Mouse (Mus musculus) brain, embryonic 14.5 days (tissue): ENCODE results near the gene Etfb. TPM values are rescaled to one million over a fixed set of nuclear protein-coding genes. Genes with fewer than 3 reads are reported as not detected.

Experiments used
- DNase-seq: peaks from one replicate; pipeline ENCODE4 v3.0.0-alpha.2; 2011; ENCODE audit warnings: low read depth
- CTCF ChIP-seq: fragments of 200-500 bp; IDR thresholded peaks from 2 replicates; pipeline ENCODE4 v1.5.1; 2012; ENCODE audit warnings: inconsistent platforms, mild to moderate bottlenecking, moderate library complexity, borderline replicate concordance; ENCODE audit not compliant: insufficient read depth, insufficient read length; ENCODE audit errors: extremely low read depth
- POLR2A ChIP-seq: fragments of 200-500 bp; IDR thresholded peaks from 2 replicates; pipeline ENCODE4 v1.6.1; 2012; ENCODE audit warnings: mild to moderate bottlenecking, inconsistent platforms, borderline replicate concordance; ENCODE audit not compliant: poor library complexity, insufficient read depth, insufficient read length, severe bottlenecking; ENCODE audit errors: extremely low read depth
- polyA plus RNA-seq: library from polyadenylated mRNA; depleted of rRNA; stranded (reverse); fragments of >200 nt; gene quantifications from 2 replicates; pipeline ENCODE4 v1.2.3, GENCODE M21; 2012

The Etfb gene
- polyA plus RNA-seq, 1 experiment, result 71.0 TPM

GRCm38 (mm10) chr7:43432891-43433290 lies 11.0 kb upstream of the Etfb start:
- no peak for DNase-seq
- TF ChIP-seq CTCF (no peak), POLR2A (no peak)

- TF ChIP-seq CTCF (no peak), POLR2A (no peak)
- no peak for DNase-seq
Observed at GRCm38 (mm10) chr7:43434676-43435075, 9.2 kb upstream of the Etfb start.

- no peak for DNase-seq
- TF ChIP-seq CTCF (no peak), POLR2A (no peak)
Observed at GRCm38 (mm10) chr7:43436341-43437255, 7.3 kb upstream of the Etfb start, which contains the start of gene Nkg7. Gene Nkg7 (plus strand): TSS chr7:43437073.

- DNase-seq, result no peak
- TF ChIP-seq CTCF (no peak), POLR2A (no peak)
Observed at GRCm38 (mm10) chr7:43438611-43439010, 5.3 kb upstream of the Etfb start.

DNA sequence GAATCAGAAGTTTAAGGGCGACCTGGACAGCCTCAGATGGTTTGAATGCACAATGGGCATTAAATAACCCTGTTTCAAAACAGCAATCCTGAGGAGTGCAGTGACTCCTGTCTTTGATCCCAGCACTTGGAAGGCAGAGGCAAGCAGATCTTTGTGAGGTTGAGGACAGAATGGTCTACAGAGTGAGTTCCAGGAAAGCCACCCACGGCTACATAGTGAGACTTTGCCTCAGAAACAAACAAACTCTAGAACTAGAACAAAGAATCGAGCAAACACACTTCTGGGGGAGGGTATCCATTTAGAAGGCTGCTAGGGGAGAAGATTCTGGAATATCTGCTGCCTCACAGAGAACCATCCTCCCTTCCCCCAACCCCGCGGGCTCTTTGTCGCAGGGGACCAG lies 3.4 kb upstream of the Etfb start, which contains the start of gene Cldnd2:
Cldnd2 (plus strand) TSS at position 301 of the 400 bp plus-strand sequence.
- no peak for DNase-seq
- TF ChIP-seq CTCF, result no peak
- no peak for TF ChIP-seq POLR2A

GRCm38 (mm10) chr7:43441071-43441470 lies 2.8 kb upstream of the Etfb start:
- DNase-seq, result no peak
- TF ChIP-seq CTCF, result no peak
- TF ChIP-seq POLR2A, result no peak

- DNase-seq, result no peak
- no peak for TF ChIP-seq CTCF
- TF ChIP-seq POLR2A, result no peak
Observed at GRCm38 (mm10) chr7:43442684-43443083, 1.2 kb upstream of the Etfb start.

- TF ChIP-seq CTCF (no peak), POLR2A (0 out of 2 replicates have a peak, but pooled peaks have one; percentile 2)
- DNase-seq, result peak; percentile 75
Observed at GRCm38 (mm10) chr7:43443126-43443916, 562 bp upstream of the Etfb start.

DNA sequence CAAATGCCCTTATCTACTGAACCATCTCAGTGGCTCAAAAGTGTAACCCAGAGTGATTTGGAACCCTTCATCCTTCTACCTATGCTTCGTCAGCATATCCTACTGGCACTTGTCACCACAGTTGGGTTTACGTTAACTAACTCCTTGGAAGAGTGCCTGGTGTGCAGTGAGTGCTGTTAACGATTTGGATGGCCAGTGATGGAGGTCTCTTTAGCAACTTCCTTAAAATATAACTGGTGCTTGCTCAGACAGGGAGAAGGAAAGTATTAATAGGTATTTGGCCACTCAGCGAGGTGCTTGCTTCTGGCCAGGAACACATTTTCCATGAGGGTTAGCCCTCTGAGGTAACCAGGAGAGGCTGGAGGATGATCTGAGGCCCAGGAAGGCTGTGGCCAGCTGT lies 3.9 kb downstream of the Etfb start:
- TF ChIP-seq POLR2A (no peak), CTCF (no peak)
- no peak for DNase-seq

- no peak for TF ChIP-seq POLR2A
- TF ChIP-seq CTCF, result no peak
- no peak for DNase-seq
Observed at GRCm38 (mm10) chr7:43448246-43448645, 4.4 kb downstream of the Etfb start.

DNA sequence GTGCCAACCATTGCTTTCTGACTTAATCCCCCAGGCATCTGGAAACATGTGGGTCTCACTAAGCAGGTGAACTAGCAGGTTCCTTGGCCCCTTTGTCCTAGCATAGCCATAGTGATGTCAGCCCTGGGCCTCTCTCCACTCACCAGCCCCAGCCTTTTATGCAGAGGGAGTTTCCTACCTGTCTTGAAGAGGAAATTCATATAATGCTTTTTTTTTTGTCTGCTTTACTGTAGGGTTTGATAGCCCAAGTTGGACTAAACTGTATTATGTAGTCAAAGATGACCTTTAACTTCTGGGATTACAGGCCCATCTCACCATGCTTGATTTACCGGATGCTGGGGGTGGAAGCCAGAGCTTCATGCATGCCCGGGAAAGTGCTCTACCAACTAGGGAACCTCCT lies 5.9 kb downstream of the Etfb start:
- DNase-seq, result no peak

DNA sequence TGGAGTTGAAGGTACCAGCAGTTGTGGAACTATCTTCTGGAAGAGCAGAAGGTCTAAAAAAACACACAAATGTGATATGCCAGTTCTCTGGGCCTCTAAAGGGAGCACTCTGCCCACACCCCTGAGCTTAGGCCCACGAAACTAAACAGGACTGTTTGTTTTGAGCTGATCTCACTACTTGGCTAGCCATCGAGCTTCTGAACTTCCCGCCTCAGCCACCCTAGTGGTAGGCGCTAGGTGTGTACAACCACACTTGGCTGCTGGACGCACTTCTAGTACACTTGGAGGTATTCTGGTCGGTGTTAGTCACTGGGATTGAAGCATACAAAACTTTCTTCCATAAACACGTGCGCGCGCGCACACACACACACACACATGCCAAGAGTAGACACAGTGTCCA lies 7.8 kb downstream of the Etfb start:
- DNase-seq, result no peak
- TF ChIP-seq POLR2A, result no peak
- no peak for TF ChIP-seq CTCF

More for the DNA sequence above, 5.9 kb downstream of the Etfb start:
- TF ChIP-seq CTCF (no peak), POLR2A (no peak)

GRCm38 (mm10) chr7:43452609-43453008 lies 8.7 kb downstream of the Etfb start:
- TF ChIP-seq CTCF (peak; percentile 14; the same call in 1 of the 2 replicates), POLR2A (no peak)
- no peak for DNase-seq
